Mouse (Mus musculus): Measurements from ENCODE around the gene Tmco1.

The Tmco1 gene

DNA sequence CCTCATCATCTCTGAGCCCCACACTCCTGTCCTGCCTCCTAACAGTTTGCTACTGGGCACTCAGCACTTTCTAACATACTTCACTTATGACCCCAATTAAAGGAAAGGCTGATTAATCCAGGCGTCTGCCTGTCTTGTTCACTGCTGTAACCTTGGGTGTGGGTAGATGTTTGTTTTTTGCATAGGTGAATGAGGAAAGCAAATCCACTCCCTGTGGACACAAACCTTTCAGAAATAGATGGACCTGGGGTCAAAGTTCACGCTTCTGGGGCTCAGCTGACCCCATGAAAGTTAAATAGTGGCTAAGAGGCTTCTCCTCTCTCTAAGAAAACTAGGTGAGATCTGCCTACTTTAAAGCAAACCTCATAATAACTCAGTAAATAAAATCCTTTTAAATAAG lies 66.8 kb downstream of the Tmco1 start:
- no peak for DNase-seq

- peak in 1 of 2 experiments; percentile 31 for DNase-seq
Measured at GRCm38 (mm10) chr1:167378019-167378418, 69.8 kb downstream of the Tmco1 start.

GRCm38 (mm10) chr1:167379751-167380150 lies 71.6 kb downstream of the Tmco1 start:
- DNase-seq = no peak

- DNase-seq = no peak
Measured at GRCm38 (mm10) chr1:167380223-167380622, 72.0 kb downstream of the Tmco1 start.

DNA sequence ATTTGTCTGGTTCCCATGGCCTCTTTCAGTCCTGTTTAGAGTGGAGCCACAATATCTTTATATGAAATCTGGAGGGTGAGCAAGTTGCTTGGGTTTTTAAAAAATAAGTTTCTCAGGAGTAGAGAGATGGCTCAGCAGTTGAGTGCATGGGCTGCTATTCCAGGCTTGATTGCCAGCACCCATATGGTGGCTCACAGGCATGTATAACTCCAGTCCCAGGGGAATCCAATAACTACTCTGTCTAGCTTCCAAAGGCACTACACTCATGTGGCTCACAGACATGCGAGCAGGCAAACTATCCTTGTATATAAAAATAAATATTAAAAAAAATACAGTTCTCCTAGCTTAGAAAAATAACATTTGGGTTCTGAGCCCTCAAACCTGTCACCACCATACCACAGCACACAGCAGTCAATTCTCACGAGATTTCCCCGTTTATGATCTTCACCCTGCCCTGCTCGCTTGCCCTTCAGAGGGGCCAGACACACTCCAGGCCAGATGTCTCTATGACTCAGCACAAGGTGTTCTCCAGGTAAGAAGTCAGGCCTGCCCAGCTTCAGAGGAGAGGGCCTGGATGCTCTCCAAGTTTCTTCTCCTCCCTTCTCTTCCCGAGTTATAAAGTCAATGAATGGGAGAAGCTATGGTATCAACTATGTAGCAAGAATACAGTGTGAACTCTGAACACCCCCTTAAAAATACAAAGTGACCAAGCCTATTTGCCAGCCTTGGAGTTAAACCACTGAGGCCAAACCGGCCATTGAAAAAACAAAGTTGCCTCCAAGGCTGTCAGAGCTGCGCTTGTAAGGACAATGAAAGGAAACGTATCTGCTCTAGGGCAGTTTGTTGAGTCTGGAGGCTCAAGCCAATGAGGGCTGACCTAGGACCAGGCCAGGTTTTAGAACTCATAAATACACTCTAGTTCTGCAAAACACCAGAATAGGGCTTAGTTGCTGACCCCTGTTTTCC lies 73.2 kb downstream of the Tmco1 start:
- no peak for DNase-seq

GRCm38 (mm10) chr1:167382316-167382715 lies 74.1 kb downstream of the Tmco1 start:
- no peak for DNase-seq

GRCm38 (mm10) chr1:167382763-167383162 lies 74.6 kb downstream of the Tmco1 start:
- DNase-seq = no peak

DNA sequence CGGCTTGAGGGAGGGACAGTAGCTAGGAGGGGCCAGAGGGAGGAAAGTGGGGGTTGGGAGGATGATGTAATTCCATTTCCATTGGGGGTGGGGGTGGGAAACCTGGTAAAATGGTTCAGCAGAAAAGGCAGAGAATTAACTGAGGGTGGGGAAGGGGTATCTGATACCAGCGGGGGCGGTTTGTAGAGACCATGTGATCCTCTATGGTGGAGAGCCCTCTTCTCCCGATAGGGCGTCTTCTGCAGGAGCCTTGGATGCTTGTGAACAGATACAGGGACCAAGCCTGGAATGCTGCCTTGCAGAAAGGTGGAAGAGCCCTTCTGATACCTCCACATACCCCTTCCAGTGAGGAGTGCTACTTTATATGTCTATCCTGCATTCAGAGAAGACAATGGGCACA lies 75.0 kb downstream of the Tmco1 start:
- DNase-seq = no peak
